Mouse (Mus musculus): ENCODE measurements around the gene Zfand2a. TPM values are rescaled to one million over a fixed set of nuclear protein-coding genes. Genes with fewer than 3 reads are reported as not detected.

Gene Zfand2a
- polyA plus RNA-seq, 1 experiment from 2014 or later: 5.7 TPM

Other genes with a start within 250 kb of the Zfand2a start
- 152 and 161 TPM in 2 replicates for gene Get4, start 232.2 kb downstream of the Zfand2a start, polyA plus RNA-seq (2014; fragmentation: Nextera tagmentation; extraction: Ambion mirVana)
- 4.7 and 7.7 TPM in 2 replicates for gene Adap1, start 158.9 kb downstream of the Zfand2a start, polyA plus RNA-seq (2014; fragmentation: Nextera tagmentation; extraction: Ambion mirVana)
- 149 and 150 TPM in 2 replicates for gene Cox19, start 133.1 kb downstream of the Zfand2a start, polyA plus RNA-seq (2014; fragmentation: Nextera tagmentation; extraction: Ambion mirVana)
- 5.9 and 9.1 TPM in 2 replicates for gene Cyp2w1, start 131.9 kb downstream of the Zfand2a start, polyA plus RNA-seq (2014; fragmentation: Nextera tagmentation; extraction: Ambion mirVana)
- gene Gpr146, start 106.9 kb downstream of the Zfand2a start, polyA plus RNA-seq (2014; fragmentation: Nextera tagmentation; extraction: Ambion mirVana): 1.4 and 1.7 TPM in 2 replicates
- gene C130050O18Rik, start 79.3 kb downstream of the Zfand2a start, polyA plus RNA-seq (2014; fragmentation: Nextera tagmentation; extraction: Ambion mirVana): 0.74 and 1.3 TPM in 2 replicates
- gene Gper1, start 61.4 kb downstream of the Zfand2a start, polyA plus RNA-seq (2014; fragmentation: Nextera tagmentation; extraction: Ambion mirVana): 1.9 and 2.1 TPM in 2 replicates
- gene 3110082I17Rik, start 24.0 kb downstream of the Zfand2a start, polyA plus RNA-seq (2014; fragmentation: Nextera tagmentation; extraction: Ambion mirVana): 44.4 and 49.0 TPM in 2 replicates
- gene Uncx, start 58.9 kb upstream of the Zfand2a start, polyA plus RNA-seq (2014; fragmentation: Nextera tagmentation; extraction: Ambion mirVana): not detected in 2 replicates